Mouse (Mus musculus) ovary, postnatal 10 days (tissue): ENCODE results near the gene Fosl2.

Source experiments
- DNase-seq: peaks from one replicate; pipeline ENCODE4 v3.0.0; 2022; ENCODE audit warnings: low spot score

The Fosl2 gene

DNA sequence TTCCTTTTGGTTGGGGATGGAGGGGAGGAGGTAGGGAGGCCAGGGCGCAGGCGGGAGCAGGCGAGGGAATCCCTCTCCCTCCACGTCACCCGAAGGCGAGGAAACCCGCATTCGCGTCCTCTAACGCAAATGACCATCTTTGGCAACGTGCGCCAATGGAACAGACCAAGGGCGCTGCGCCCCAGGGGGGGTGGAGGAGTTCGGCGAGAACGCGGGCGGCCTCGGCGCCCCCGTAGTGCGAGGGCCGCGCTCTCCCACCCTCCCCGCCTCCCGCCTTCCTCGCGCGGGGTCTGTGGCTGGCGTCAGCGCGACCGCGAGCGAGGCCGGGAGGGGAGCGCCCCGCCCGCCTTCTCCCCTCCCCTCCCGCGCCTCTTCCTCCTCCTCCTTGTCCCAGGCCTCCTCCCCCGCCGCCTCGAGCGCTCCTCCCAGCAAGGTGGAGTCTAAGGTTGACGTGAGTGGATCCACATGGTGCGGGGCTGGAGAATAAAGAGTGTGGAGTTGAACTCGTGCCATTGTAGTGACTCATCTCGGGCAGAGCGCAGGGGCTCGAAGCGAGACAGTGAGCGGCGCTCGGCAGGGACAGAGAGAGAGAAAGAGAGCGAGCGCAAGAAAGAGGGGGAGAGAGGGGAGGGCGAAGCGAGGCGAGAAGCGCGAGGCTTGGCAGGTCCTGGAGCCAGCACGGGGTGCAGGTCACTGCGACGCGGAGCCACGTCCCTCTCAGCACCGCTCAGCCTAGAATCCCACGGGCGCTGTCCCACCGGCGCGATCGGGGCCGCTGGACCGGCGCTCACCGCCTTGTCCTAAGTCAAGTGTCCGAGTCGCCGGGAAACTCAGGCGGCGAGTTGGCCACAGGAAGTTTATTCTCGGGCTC is at the start of gene Fosl2:
TSS of gene Fosl2 (plus strand) at position 466 of the 871 bp plus-strand sequence.
- DNase-seq = peak; percentile 85

DNA sequence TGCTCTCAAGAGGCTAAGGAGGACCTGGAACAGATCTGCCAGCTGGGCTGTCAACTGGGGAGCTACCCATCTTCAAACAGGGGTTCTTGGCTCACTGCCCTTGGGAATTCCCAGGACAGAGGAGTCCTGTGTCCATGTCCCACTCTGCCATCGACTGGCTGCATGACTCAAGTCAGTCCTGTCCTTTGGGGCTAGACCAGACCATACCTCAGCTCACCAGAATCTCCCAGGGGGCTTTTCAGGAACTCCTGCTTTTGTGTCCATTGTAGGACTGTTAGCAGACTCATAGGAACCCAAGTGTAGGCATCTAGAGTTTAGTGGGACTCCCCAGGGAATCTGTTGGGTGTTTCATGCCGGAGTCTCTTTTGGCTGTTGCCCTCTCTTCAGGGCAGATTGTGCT is 49.6 kb upstream of the Fosl2 start:
- no peak for DNase-seq

DNA sequence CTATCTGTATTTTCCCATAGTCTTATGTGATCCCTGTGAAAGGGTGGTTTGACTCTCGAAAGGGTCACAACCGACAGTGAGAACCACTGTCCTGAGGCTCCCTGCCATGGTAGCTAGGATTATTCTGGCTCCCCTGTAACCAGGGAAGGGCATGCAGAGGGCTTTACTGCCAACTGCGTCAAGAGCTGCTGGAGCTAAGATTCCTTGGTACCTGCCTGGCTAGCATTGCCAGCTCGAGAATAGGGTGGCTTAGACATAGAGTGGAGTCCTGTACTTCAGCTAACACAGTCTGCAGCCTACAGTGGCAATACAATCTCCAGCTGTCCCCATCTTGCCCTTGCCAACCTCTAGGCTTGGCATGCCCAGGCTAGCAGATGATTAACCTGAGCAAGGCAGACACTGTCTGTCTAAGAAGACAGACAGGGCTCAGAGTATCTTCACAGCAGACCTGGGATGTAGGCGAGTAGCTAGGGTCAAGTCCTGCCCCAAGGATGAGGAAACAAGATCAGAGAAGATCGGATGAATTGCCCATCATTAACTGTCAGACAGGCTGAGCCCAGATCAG is 49.0 kb upstream of the Fosl2 start:
- no peak for DNase-seq

DNA sequence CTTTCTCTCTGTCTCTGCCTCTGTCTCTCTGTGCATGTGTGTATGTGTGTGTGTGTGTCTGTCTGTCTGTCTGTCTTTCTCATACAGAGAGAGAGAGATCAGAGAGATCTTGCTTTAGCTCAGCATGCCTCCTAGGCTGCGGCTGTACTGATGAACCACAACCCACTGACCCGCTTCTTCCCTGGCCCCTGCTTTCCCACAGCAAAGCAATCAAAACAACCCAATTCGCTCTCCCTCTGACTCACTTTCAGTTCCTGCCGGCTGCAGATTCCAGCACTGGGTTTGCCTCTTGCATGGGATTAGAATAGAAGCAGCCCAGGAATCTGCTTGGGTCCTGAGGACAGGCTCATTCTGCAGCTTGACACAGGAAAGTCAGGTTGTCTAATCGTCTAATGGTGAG is 46.1 kb upstream of the Fosl2 start:
- no peak for DNase-seq

DNA sequence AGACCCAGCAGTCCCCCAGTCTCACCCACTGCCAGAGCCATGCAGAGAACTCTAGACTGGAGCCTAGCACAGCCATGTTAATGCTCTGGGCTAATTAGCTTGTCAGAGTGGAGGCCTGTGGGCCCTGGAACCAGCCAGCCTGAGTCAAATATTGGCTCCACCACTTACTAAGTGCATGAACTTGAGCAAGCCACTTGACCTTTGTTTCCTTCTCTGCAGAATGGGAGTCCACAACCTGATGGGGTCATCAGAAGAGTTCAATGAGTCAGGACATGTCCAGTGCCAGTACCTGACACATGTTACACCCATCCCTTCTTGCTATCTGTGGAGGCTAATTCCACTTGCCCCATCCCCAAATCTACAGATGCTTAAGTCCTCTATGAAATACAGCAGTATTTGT is 43.3 kb upstream of the Fosl2 start:
- no peak for DNase-seq

DNA sequence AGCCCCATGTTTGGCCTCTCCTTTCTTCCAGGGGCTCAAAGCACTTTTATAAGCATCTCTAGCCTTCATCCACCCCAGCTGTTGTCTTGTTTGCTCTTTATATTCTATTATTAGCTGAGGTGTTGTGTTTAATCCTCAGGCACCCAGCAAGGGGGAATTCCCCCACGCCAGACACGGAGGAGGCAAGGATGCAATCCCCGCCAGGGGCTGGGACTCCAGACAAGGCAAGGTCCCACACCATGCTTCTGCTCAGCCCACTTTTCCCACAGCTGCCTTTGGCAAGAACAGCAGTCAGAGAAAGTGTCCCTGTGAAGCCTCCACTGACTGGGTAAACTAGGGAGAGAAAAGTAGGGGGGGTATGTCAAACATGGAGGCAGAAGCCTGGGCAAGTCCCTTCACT is 36.9 kb upstream of the Fosl2 start:
- DNase-seq = no peak

DNA sequence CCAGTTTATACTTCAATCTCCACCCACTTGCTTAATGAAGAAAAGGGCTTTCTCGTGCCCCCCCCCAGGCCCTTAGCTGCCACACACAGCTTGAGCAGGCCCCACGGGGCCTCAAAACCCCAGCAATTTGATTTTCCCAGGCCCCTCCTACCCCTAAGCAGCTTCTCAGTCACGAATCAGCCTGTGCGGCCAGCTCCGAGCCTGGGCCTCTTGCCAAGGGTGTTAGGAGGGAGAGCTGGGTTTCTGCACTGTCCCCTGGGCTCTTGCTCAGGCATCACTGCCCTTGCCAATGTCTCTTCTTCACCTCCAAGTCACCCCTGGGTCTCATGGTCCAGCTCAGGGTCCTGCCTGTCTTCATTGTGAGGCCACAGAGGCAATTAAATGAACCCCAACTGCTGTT is 33.1 kb upstream of the Fosl2 start:
- DNase-seq = peak; percentile 42

DNA sequence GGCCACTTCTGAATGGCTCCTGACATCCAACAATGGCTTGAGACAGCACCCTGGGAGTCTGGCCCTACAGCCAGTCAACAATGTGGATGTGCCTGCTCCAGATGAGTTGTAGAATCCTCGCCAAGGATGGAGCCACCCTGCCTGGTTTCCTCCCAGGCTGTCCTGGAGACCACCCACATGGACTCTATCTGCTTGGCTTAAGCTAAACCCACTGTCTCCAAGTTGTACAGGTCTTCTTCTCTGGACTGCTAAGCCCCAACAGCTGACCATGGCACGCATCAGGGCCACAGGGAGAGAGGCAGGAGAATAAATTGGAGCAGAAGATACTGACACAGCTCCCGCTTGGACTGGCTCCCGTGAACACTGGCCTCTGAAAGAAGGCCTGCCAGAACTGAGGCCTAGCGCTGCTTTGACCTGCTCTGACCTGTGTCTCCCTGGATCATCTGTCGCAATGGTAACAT is 32.6 kb upstream of the Fosl2 start:
- no peak for DNase-seq

DNA sequence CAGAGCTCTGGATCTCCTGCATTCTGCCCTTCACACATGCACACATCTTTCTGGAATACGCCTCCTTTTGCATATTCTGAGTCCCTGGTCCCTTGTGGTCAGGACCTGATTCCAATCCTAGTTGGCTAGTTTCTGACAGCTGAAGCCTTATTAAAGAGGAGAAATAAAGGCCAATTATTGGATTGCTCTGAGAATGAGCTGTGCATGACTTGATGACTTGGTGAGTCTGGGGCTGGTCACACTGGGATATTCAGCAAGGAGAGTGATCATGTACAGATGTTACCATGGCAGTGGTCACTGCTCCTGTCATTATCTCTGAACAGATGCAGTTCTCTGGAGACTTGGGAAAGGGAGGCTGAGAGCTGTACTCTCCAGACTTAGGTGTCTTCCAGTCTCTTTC is 32.1 kb upstream of the Fosl2 start:
- DNase-seq = no peak

DNA sequence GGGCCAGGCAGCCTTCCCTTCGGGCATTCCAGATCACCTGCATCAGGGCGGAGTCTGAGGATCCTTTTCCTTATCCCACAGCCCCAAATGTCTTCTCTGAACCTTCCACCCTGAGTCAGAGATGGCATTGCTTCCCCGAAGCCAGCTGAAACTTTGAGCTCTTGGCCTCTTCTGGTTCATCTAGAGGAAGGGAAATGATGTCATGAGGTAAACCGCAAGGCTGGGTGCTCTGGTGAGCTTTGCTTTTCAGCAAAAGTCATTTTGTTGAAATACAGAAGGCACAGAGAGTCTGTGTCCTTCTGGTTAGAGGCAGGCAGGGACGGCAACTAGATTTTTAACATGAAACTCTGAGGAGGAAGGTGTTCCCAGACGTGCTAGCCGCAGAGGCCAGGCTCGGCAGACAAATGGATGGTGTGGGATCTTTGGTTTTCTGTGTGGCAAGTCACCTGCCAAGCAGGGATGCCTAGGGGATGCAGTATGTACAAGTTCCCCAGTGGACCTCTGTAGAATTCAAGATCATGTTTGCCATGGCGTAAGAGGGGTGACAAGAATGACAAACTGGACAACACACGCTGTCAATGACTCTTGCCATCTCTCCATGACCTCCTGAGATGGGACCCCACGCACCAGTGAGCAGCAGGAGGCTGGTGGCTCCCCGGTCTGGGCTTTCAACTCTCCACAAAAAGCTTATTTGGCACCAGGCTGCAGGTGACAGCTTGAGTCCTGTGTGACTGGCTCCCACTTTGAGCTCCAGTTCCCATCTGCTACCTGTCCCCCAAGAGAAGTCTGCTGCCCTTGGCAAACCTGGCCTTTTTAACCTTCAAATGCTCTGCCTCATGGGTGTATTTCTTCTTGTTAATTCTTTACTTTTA is 31.2 kb upstream of the Fosl2 start:
- no peak for DNase-seq

DNA sequence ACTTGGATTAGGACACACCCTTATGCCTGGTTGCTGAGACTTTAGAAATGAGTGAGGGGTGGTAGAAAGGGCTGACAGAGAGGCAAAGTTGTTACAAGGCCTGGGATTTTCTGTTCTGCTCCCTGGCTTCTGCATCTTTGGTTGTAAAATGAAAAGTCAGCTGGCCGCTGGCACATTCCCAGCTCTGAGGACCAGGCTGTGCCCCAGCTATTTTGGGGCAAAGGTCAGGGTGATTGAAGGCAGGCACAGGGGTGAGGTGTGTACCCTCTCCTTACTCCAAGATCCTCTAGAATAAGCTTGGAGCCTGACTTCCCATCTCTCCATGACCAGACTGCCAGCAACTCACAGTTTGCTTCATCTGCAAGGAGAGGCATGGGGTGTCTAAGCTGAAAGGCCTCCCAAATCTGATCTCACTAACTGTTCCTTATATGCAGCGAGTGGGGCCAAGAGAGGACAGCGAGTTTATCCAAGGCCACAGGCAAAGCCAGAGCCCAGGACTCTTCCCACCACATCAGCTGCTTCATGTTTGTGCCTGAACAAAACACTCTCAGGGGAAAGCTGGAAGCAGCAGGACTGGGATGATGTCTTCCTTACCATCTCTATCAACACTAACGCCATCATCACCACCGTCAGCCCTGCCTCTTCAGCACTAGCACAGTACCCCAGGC is 29.0 kb upstream of the Fosl2 start:
- DNase-seq = no peak

DNA sequence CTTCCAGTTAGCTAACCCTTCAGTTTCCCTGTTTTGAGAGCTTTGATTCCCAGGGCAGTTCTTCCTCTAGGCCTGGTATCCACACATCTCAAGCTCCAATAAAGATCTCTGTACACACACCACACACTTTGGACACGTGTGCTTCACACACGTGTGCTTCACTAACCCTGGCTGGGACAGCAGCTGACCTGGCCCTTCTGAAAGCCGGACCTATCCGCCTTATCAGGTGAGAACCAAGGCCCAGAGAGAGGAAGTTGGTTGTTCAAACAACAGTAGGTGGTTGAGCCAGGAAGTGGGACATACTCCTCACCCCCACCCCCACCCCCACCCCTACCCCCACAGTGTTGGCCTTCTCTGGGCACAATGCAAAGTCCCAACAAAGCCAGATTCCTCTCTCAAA is 24.9 kb upstream of the Fosl2 start:
- DNase-seq = no peak

DNA sequence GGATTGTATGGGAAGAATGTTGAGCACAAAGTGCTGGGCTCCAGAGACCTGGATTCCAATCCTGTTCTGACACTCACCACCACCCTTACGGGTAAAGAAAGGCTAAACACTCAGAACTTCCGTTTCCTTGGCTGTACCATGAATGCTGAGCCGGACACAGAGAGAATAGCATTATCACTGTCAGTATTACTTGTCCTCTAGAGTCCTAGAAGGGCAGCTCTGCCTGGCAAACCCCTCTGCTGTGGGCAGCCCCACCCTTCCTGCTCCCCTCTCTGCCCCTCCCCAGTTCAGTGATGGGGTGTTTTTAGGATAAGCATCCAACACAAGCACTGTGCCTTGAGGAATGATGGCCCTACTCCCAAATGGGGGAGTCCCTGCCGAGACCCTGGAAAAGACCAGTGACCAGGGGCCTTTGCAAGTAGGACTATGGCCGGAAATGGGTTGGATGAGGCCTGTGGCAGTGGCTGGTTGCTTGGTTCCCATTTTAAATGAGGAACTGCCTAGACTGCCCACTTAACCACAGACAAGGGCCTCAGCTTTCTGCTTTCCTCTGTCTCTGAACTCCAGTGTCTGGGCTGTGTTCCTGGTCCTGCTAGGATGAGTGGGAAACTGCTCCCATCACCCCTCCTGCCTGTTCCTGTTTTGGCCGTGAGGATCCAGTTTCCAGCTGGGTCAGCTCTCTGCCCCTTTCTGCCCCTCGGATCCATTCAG is 23.2 kb upstream of the Fosl2 start:
- no peak for DNase-seq

DNA sequence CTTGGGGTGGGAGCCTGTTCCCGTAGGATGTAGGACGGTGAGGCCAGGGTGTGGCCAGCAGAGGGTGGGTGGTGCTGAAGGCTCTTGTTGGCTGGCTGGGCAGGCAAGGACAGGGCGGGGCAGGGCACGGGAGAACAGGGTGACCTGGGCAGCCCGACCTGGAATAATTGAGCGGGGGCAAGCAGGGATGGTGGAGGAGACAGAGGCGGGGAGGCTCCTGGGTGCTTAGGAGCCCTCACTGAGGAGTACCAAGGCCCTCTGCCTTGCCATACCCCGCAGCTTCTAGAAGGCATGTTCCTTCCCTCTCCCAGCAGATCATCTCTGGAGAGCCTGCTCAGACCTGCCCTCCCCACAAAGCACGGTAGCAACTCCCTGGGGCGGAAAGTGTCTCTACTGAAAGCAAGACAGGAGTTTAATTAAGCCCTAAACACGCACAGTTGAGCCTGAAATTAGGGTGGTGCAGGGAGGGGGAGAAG is 14.7 kb upstream of the Fosl2 start:
- no peak for DNase-seq

DNA sequence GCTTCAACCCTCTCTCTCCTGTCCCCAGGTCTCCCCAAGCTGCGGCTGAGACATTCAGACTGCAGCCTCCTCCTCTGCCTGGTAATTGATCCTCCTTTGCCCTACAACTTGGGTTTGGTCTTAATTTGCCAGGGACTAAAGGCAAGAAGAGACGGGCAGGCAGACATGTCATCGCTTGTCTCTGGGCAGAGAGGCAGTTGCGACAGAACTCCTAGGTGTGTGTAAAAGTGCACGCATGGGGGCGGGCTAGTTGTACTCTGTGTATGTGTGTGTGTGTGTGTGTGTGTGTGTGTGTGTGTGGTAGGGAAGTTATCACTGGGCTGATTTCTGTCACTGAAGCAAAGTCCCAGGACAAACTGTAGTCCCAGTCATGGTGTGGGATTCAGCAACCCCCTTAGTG is 13.7 kb upstream of the Fosl2 start:
- no peak for DNase-seq

DNA sequence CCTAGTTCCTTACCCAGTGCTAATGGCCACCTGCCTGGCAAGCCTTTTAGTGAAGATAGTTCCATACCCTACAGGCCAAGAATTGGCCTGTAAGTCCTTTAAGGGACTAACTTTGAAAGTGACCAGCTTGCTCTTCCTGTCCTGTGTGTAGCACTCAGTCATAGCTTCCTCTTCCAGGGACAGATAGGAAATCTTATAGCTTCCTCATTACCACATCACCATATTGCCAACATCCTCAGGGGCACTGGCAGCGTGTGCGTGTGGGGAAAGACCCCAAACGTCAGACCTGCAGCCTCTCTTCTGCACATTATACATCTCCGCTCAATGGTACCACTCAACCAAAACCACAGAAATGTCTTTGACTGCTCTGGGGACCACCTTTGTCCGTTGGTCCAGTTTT is 13.2 kb upstream of the Fosl2 start:
- no peak for DNase-seq

DNA sequence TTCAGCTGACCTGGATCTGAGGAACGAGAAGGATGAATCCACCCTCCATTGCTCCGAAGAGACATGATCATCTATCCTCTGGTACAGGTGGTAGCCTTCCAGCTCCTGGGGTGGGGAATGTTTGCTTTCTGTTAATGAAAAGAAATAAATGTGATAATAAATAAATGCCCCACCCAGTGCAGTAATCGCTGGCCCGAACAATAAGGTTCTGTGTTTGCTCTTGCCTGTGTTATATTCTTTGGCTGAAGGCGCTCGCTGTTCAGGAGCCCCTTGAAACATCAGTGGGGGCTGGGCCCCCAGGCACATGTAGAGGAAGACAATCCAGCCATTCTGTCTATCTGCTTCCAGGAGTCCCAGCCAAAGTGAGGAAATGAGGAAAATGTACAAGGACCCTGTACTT is 10.6 kb upstream of the Fosl2 start:
- DNase-seq = no peak

DNA sequence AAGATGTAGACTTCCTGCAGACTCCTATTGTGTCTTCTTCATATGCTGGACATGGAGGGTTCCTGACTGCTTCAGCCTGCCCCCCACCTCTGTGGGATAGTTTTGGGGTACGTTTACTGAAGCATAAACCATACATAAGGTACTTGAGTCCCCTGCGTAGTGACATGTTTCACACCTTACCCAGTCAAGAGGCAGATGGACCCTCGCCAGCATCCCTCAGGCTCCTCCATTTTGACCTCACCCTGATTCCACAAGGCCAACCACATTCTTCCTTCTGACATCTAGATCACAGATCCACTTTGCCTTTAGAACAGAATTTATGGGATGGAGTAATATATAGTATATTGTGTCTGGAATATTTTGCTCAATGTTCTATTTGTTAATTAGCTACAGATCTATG is 8.4 kb upstream of the Fosl2 start:
- no peak for DNase-seq

DNA sequence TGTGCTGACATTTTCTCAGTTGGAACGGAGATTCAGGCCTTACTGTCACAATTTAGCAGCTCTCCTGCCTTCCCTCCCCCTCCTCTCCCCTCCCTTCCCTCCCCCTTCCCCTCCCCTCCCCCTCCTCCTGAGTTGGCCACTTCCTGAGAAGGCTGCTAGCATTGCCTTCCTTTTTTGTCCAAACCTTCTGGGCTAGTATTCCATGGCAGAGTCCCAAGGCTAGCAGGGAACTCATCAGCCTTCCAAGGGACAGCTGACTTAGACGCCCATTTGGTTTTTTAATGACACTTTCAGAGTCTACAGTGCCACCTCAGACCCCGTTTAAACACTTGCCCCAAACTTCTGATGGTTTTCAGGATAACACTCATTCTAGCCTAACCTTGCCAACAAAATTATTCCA is 7.7 kb upstream of the Fosl2 start:
- no peak for DNase-seq

DNA sequence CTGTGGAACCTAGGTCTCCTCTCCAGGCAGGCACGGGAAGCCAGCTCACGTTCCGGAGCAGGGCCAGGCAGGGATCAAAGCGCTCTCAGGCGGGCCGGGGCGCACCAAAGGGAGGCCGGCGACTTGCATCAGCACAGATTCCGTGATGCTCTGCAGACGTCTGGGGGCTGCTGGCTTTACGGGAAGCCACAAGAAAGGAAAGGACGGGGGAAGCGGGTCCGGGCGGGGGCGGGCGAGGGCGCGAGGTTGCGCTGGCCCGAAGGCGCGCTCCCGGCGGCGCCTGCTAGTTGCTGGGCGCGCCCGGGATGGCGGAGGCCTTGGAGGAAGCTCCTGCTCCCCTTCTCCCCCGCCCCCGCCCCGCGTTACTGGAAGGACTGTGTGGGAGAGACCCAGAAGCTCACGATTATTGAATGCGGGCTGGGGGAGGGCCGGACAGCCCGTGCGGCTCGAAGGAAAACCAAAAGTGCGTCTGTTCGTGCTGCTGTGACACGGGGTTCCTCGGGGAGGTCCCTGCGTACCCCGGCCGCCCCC is 2.6 kb upstream of the Fosl2 start:
- peak; percentile 72 for DNase-seq

DNA sequence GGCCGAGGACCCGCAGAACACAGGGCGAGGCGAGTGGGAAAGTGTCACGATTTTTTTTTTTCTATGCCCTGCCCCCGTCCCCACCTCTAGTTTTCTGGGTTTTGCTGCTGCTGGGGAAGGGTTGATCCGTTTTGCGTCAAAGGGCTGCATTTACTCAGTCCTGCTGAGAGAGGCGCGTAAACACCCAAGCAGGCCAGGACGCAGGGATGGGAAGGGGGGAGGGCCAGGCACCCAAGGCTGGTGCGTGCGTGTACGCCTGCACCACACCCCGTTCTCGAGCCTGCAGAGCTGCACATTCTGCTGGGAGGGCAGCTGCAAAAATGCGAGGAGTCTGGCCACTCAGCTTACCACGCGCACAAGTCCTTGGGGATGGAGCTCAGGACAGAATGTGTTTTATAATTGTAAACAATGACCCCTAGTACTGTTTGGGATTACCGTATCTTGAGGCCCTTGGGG is 2.0 kb upstream of the Fosl2 start:
- peak; percentile 63 for DNase-seq
